Mouse (Mus musculus): ENCODE results near the gene Ly6g6f. TPM values are rescaled to one million over a fixed set of nuclear protein-coding genes. Genes with fewer than 3 reads are reported as not detected.

Ly6g6f gene
- polyA plus RNA-seq, 1 experiment from 2014 or later = not detected

DNA sequence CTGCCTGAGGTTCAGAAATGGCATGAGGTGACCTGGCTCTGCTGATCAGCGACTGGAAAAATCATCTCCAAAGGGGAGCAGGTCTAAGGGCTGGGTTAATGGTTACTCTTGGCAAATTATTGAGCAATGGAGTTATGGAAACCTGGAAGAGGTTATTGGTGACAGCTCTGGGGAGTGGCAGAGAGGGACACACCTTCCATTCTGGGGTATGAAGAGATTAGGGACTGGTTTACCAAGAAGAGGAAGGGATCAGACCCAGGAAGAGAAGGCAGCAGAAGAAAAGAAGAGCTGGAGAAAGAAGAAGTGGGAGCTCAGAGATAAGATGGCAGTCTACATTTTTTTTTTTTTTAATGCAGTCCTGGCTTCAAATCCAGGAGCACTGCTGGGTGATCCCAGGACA, 37.7 kb downstream of the Ly6g6f start:
- DNase-seq (ENCODE audit: low spot score) (peak; percentile 26), ATAC-seq (replicated peaks; ENCODE audit: low FRiP score, low read depth) (no peak)
- H3K36me3 ChIP-seq (ENCODE audit: insufficient read depth, low read length) = 0 out of 2 replicates have a peak, but pooled peaks cover 4% of the 10 kb centered on the region
- no peak overlapping the region for H3K9ac ChIP-seq (ENCODE audit: low read depth, low read length)
- 31% methylated on average over 1 of the region's 1 CpGs for WGBS
- H3K27me3 ChIP-seq (ENCODE audit: insufficient read depth, low read length) = no peaks in the 10 kb centered on the region
- H3K9me3 ChIP-seq (replicated peaks; ENCODE audit: low read length) = no peaks in the 10 kb centered on the region
- TF ChIP-seq CTCF (IDR thresholded peaks at IDR 0.05; ENCODE audit: low read depth) = no peak
- H3K4me3 ChIP-seq (replicated peaks; ENCODE audit: low read depth, low read length) = no peak overlapping the region
- H3K27ac ChIP-seq = peak overlapping the region; percentile 98
- H3K4me1 ChIP-seq (replicated peaks; ENCODE audit: insufficient read depth, low read length) = peaks cover 32% of the 10 kb centered on the region
- peak overlapping the region; percentile 36 for H3K4me2 ChIP-seq (ENCODE audit: low read length)

DNA sequence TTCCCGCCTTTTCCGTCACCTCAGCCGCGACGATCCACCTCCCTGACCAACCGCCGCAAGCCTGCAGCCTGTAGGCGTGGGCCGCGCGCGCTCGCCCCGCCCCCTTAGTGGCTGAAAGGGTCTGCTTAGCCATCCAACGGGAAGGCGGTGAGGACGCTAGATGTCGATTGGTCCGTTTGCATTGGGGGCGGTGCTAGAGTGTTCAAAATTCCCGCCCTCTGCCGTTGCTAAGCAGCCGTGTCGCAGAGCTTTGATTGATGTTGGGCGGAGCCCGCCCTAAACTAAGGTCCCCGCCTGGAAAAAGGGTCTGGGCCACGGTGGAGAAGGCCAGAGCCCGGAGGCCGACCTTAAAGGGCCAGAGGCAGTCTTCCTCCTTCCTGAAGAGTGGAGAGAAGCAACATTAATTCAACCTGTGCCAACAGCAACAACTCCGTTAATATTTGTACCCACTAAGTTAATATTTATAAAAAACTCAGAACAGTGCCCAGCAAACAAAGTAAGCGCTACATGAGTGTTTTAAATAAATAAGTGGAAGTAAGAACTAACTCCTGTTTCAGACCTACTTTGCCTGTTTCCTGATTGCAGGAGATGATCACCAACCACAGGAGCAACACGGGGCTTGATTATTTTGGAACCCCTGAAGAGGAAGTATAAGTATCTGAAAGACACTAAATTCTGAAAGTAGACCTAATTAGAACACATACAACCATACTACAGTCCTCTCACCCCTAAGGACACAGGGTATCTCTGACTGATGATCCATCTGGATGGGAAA, 38.5 kb downstream of the Ly6g6f start, which contains the start of gene Msh5:
TSS of gene Msh5 (minus strand) at position 65 of the 775 bp plus-strand sequence.
- peaks cover 32% of the 10 kb centered on the region for H3K4me1 ChIP-seq (replicated peaks; ENCODE audit: insufficient read depth, low read length)
- H3K9ac ChIP-seq (ENCODE audit: low read depth, low read length) = peak within 1 kb of the TSS; percentile 78
- no peaks in the 10 kb centered on the region for H3K27me3 ChIP-seq (ENCODE audit: insufficient read depth, low read length)
- no peaks in the 10 kb centered on the region for H3K36me3 ChIP-seq (ENCODE audit: insufficient read depth, low read length)
- DNase-seq (ENCODE audit: low spot score) = peak; percentile 99
- no peak for TF ChIP-seq CTCF (IDR thresholded peaks at IDR 0.05; ENCODE audit: low read depth)
- H3K4me3 ChIP-seq (replicated peaks; ENCODE audit: low read depth, low read length) = peak within 1 kb of the TSS; percentile 50
- 2% methylated on average over 33 of the region's 33 CpGs for WGBS
- H3K27ac ChIP-seq = peak within 1 kb of the TSS; percentile 98
- ATAC-seq (replicated peaks; ENCODE audit: low FRiP score, low read depth) = peak; percentile 96
- H3K9me3 ChIP-seq (replicated peaks; ENCODE audit: low read length) = no peaks in the 10 kb centered on the region
- H3K4me2 ChIP-seq (ENCODE audit: low read length) = peak within 1 kb of the TSS; percentile 96

DNA sequence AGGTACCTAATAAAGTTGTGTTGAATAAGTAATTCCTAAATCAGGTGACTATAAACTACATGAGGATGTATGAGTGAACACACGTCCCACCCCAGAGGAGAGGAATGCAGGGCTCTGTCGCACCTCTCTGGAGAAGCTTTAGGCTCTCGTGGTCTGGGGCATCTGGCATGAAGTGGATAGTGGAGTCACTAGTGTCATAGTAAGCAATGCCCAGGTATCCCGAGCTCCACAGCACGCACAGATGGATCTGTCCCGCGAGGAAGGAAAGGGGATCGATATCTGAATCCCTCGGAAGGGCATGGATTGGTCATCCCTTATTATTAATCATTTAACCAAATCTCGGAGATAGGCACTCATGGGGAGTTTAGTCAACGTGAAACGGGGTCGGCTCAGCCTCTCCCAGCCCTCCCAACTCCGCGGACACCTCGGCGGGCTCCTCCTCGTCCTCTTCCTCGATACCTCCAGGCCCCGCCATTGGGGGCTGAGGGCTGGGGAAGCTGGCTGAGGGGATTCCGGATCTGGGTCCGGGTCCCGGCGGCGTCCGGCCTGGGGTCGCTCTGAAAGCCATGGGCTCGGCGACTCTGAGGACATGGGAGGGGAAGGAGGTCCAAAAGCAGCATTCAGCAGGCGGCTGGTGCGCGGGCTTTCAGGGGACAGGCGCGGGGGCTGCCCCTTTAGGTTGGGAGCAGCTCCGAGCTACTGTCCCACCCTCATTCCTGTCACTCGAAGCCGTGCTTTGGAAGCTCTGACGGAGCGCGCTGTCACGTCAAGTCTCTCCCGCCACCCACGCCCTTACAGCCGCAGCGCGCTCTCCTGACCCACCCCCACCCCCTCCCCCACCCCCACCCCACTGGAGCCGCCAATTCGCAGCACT, 39.4 kb downstream of the Ly6g6f start:
- no peak for TF ChIP-seq CTCF (IDR thresholded peaks at IDR 0.05; ENCODE audit: low read depth)
- Histone ChIP-seq H3K9ac (ENCODE audit: low read depth, low read length) (peak overlapping the region; percentile 78), H3K4me1 (replicated peaks; ENCODE audit: insufficient read depth, low read length) (peaks cover 32% of the 10 kb centered on the region), H3K27ac (peak overlapping the region; percentile 88), H3K36me3 (ENCODE audit: insufficient read depth, low read length) (no peaks in the 10 kb centered on the region), H3K4me3 (replicated peaks; ENCODE audit: low read depth, low read length) (peak overlapping the region; percentile 50), H3K4me2 (ENCODE audit: low read length) (peak overlapping the region; percentile 96), H3K27me3 (ENCODE audit: insufficient read depth, low read length) (no peaks in the 10 kb centered on the region), H3K9me3 (replicated peaks; ENCODE audit: low read length) (no peaks in the 10 kb centered on the region)
- ATAC-seq (replicated peaks; ENCODE audit: low FRiP score, low read depth) (peak; percentile 59), DNase-seq (ENCODE audit: low spot score) (peak; percentile 18)
- WGBS = 2% methylated on average over 48 of the region's 48 CpGs

DNA sequence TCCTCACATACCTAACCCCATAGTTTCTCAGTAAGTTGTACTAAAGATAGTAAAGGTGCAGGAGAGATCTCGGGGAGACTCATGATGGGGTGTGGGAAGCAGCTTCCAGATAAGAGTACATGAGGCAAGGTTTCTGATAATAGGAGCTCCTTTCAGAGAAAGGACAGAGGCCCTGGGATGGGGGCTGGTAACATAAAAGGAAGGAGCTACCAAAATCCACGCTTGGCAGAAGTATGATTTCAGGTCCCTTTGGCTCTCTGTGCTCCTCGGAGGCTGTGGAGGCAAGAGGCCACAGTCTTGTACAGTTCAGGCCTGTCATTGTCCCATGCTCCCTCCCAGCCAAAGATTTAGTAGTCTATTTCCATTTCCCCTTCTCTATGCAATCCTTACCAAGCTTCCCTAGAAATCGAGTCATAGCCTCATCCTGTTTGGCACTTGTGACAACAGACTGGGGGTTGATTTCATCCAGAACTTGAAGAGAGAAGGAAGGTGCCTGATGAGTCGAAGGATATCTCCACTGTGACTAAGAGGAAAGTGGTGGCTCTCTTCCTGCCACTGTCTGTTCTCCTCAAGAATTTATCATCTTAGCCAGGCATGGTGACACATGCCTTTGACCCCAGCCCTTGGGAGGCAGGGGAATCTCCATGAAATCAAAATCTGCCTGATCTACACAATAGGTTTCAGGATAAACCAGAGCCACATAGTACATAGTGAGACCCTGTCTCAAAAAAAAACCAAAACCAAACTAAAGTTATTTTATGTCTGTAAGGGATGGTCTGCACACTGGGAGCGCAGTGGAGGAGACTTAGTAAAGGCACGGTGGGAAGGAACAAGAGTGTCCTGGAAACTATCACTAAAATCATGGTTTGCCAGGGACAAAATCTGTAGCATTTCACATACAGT, 40.3 kb downstream of the Ly6g6f start:
- no peak overlapping the region for H3K4me3 ChIP-seq (replicated peaks; ENCODE audit: low read depth, low read length)
- H3K36me3 ChIP-seq (ENCODE audit: insufficient read depth, low read length) = no peaks in the 10 kb centered on the region
- 70% methylated on average over 7 of the region's 7 CpGs for WGBS
- peak overlapping the region; percentile 88 for H3K27ac ChIP-seq
- peak overlapping the region; percentile 78; the same call in 1 of the 2 replicates for H3K9ac ChIP-seq (ENCODE audit: low read depth, low read length)
- no peak for ATAC-seq (replicated peaks; ENCODE audit: low FRiP score, low read depth)
- peak overlapping the region; percentile 96 for H3K4me2 ChIP-seq (ENCODE audit: low read length)
- no peaks in the 10 kb centered on the region for H3K27me3 ChIP-seq (ENCODE audit: insufficient read depth, low read length)
- H3K9me3 ChIP-seq (replicated peaks; ENCODE audit: low read length) = no peaks in the 10 kb centered on the region
- no peak for DNase-seq (ENCODE audit: low spot score)
- peaks cover 32% of the 10 kb centered on the region for H3K4me1 ChIP-seq (replicated peaks; ENCODE audit: insufficient read depth, low read length)
- no peak for TF ChIP-seq CTCF (IDR thresholded peaks at IDR 0.05; ENCODE audit: low read depth)

DNA sequence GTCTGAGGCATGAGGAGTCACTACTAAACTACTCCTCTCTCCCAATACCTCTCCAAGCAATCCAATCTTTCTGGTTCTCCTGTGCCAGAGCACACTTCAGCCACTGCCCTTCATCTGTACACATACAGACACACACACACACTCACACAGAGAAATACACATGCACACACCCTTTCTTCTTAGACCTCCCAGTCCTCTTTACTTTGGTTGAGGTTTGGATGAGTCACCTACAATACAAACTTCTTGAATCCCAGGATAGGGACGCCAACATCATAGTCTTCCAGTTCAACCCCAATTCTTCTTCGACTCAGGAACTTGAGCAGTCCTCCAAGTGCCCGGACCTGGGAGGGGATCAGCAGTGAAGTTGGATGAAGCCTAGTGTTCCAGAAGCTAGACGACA, 41.6 kb downstream of the Ly6g6f start:
- Histone ChIP-seq H3K9me3 (replicated peaks; ENCODE audit: low read length) (no peaks in the 10 kb centered on the region), H3K27me3 (ENCODE audit: insufficient read depth, low read length) (no peaks in the 10 kb centered on the region), H3K4me3 (replicated peaks; ENCODE audit: low read depth, low read length) (no peak overlapping the region), H3K36me3 (ENCODE audit: insufficient read depth, low read length) (no peaks in the 10 kb centered on the region), H3K4me2 (ENCODE audit: low read length) (no peak overlapping the region), H3K27ac (peak overlapping the region; percentile 37; the same call in 1 of the 2 replicates), H3K9ac (ENCODE audit: low read depth, low read length) (no peak overlapping the region), H3K4me1 (replicated peaks; ENCODE audit: insufficient read depth, low read length) (peaks cover 24% of the 10 kb centered on the region)
- 74% methylated on average over 4 of the region's 4 CpGs for whole genome bisulfite sequencing
- no peak for DNase-seq (ENCODE audit: low spot score)
- ATAC-seq (replicated peaks; ENCODE audit: low FRiP score, low read depth) = no peak
- no peak for TF ChIP-seq CTCF (IDR thresholded peaks at IDR 0.05; ENCODE audit: low read depth)

Data from kidney, postnatal 0 days (tissue).